Mouse (Mus musculus) layer of hippocampus, adult 8-10 months (tissue): ENCODE results near the gene Aqp7. TPM values are rescaled to one million over a fixed set of nuclear protein-coding genes. Genes with fewer than 3 reads are reported as not detected.

Source experiments
- DNase-seq, 2 experiments: peaks; one replicate each; pipeline ENCODE4 v3.0.0; 2022; ENCODE audit warnings: low spot score in 2 of 2
- microRNA-seq, 2 experiments: library from miRNA; unstranded; fragments of <30 nt; microRNA quantifications; one replicate each; pipeline ENCODE4 v1.2.0; 2022
- total RNA-seq, 4 experiments: library from RNA; stranded (reverse); gene quantifications; 2 replicates each; pipeline ENCODE4 v1.2.4; 2022

Gene Aqp7
- total RNA-seq, 4 experiments from 2014 or later, result not detected

DNA sequence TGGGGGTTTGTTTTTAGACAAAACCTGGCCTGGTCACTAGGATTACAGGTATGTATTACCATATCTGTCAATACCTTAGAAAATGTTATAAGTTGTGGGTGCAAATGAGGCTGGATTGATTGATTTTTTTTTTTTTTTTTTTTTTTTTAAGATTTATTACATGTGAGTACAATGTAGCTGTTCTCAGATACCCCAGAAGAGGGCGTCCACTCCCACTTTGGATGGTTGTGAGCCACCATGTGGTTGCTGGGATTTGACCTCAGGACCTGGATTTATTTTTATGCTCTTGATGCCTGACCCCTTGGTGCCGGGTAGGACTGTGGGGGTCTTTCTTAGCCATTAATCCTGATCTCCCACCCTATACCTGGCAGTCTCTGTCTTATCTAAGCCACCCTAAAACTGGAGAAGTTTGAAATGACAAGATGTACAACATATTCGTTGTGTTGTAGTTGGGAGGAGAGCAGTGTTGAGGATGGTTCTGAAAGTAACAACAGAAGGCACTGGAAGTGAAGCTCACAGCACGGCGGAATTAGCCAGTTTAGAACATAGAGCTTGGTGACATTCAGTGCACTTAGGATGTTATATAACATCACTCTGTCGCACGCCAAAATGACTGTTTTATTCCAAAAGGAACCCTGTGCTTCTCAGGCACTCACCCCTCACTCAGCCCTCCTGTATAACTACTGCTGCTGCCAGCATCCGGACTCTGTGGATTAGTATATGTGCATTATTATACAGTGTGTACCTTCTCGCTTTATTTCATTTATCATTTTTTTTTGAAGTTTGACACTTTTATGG, 46.9 kb downstream of the Aqp7 start:
- no peak for DNase-seq

- DNase-seq, result no peak
These were observed 47.7 kb downstream of the Aqp7 start for GRCm38 (mm10) chr4:41000271-41000670.

DNA sequence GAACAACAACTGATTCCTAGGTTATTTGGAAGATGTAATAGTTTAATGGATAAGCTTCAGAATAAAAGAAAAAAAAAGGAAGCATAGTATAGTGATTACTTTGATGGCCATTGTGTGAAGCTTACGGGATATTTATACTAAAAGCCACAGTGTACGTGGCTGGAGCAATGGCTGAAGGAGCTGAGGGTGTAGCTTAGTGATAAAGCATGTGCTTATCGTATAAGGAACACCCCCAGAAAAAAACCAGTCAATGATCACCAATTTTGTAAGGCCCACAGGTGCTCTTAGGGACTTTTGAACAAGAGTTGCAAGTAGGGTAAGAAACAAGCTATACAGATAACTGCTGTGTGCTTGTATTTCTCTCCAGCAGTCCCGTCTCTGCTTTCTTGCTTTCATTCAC, 50.0 kb downstream of the Aqp7 start:
- no peak for DNase-seq

- DNase-seq, result no peak
These were observed 51.6 kb downstream of the Aqp7 start for GRCm38 (mm10) chr4:40996302-40996701.

DNA sequence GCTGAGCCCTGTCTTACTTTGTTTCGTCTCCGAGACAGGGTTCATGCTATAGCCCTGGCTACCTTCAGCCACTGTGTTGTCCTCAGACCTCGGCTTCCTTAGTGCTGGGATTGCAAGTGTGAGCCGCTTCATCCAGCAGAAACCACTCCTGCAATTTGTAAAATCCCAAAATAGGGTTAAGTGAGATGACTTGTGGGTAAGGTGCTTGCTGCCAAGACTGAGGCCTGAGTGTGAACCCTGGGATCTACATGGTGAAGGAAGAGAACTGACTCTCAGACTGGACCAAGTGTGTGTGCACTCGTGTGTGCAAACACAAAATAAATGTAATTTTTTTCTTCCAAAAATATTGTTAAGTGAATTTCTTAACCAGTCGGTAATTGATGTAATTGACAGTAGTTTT, 58.3 kb downstream of the Aqp7 start:
- no peak for DNase-seq

DNA sequence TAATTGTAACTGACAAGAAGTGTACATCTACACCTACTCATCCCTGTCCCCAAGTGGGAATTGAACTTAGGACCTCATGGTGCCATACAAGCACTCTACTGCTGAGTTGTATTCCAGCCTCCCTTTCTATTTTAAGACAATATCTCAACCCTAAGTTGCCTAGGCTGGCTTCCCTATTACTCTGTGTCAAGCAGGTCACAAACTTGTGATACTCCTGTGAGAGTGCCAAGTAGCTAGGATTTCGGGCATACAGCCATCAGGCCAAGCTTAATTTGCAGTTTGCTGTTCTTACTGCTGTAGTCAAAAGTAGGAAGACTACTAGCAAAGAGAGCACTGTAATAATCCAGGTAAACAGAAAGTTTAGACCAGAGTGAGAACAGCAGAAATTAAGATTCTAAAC, 64.3 kb downstream of the Aqp7 start:
- no peak for DNase-seq

Small RNAs within 50 kb of the gene (microRNA-seq; reads per million reads assigned to microRNA genes)
- gene Mir3094, result 0.32 to 0.76 reads per million in 2 experiments

Other genes with a start within 250 kb of the Aqp7 start
- gene B4galt1, start 194.1 kb downstream of the Aqp7 start, total RNA-seq, result 10 to 100 TPM in 2 of 4 experiments, 1 to 10 TPM in 2; 6.7 to 13.0 (median 9.0) TPM
- not detected for gene Spink4, start 128.1 kb downstream of the Aqp7 start, total RNA-seq
- 100 to 1,000 TPM; 134 to 161 (median 142) TPM for gene Bag1, start 99.8 kb downstream of the Aqp7 start, total RNA-seq
- gene Chmp5, start 99.7 kb downstream of the Aqp7 start, total RNA-seq, result 10 to 100 TPM; 67.5 to 80.0 (median 74.2) TPM
- 10 to 100 TPM; 69.6 to 78.0 (median 76.1) TPM for gene Nfx1, start 77.2 kb downstream of the Aqp7 start, total RNA-seq
- not detected for gene Aqp3, start 50.0 kb upstream of the Aqp7 start, total RNA-seq
- 100 to 1,000 TPM; 101 to 113 (median 103) TPM for gene Nol6, start 76.3 kb upstream of the Aqp7 start, total RNA-seq
- gene Ube2r2, start 87.6 kb upstream of the Aqp7 start, total RNA-seq, result 10 to 100 TPM; 76.8 to 93.6 (median 82.0) TPM
- 10 to 100 TPM; 45.8 to 58.7 (median 50.2) TPM for gene Ubap2, start 227.0 kb upstream of the Aqp7 start, total RNA-seq